Mouse (Mus musculus) thymus, adult 2 months (tissue): Measurements from ENCODE around the gene Rfx4.

Experiments
- CTCF ChIP-seq: fragments of 200-500 bp; IDR thresholded peaks from 2 replicates; pipeline ENCODE4 v1.5.1; 2012; ENCODE audit warnings: mild to moderate bottlenecking, control low read depth, low read length, moderate library complexity, borderline replicate concordance; ENCODE audit not compliant: control insufficient read depth, poor library complexity, insufficient read depth; ENCODE audit errors: extremely low read depth
- POLR2A ChIP-seq: fragments of 200-500 bp; IDR thresholded peaks from 2 replicates; pipeline ENCODE4 v1.6.1; 2012; ENCODE audit warnings: mild to moderate bottlenecking, low read length, control low read depth, moderate library complexity; ENCODE audit not compliant: control insufficient read depth, poor library complexity, insufficient read depth; ENCODE audit errors: extremely low read depth

DNA sequence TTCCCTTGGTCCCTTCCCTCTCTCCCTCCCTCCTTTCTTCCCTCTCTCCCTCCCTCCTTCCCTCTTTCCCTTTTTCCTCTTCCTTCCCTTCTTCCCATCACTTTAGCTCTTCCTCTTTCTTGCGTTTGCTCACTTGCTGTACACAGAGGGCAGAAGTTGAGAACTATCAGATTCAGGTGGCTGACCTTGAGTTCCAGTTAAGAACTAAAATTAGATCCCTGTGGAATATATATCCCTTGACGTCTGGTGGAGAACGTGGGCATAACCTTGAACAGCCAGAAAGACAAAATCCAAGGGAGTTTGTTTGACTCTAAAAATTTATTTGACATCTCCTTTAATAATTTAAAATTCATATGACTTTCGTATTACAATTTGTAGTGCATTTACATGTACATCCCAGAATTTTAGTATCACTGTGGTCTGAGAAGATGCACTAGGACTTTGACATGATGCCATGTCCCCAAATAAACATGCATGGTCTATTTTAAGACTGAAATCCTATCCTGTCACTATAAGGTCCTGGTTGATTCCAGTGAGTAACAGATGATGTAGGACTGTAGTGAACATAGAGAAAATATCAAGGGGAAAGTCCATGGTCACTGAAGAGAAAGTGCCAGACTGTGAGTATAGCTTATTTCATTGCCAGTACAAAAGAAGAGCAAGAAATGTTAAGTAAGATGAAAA is 181.1 kb downstream of the Rfx4 start:
- TF ChIP-seq CTCF (no peak), POLR2A (no peak)
